Mouse (Mus musculus) granulocyte monocyte progenitor cell, adult 5-6 weeks (primary cell): ENCODE results near the gene Phf1. TPM values are rescaled to one million over a fixed set of nuclear protein-coding genes. Genes with fewer than 3 reads are reported as not detected.

ENCODE experiments used
- ATAC-seq: replicated peaks from 2 replicates; pipeline ENCODE4 v1.8.0; 2016; ENCODE audit warnings: mild to moderate bottlenecking, moderate TSS enrichment, inconsistent platforms; ENCODE audit not compliant: poor library complexity, severe bottlenecking
- total RNA-seq, 2 experiments: library from RNA; stranded (forward) in 1 of 2; stranded (reverse) in 1 of 2; fragments of 200-712, 200-1000 nt in 1 of 2; fragments of >200 nt in 1 of 2; fragmentation: Nextera tagmentation in 1 of 2; gene quantifications; 2 replicates each; pipeline ENCODE4 v1.2.3; 2014 to 2017

Phf1 gene
- total RNA-seq, 2 experiments from 2014 or later, result 1.4 to 3.4 TPM

- peak; percentile 45 for ATAC-seq
Observed at GRCm38 (mm10) chr17:26949051-26949577, 16.3 kb downstream of the Phf1 start.

GRCm38 (mm10) chr17:26949866-26950265, 17.0 kb downstream of the Phf1 start:
- ATAC-seq, result no peak

GRCm38 (mm10) chr17:26950560-26951288, 17.9 kb downstream of the Phf1 start:
- no peak for ATAC-seq

- peak; percentile 52; the same call in 1 of the 2 replicates for ATAC-seq
Observed at GRCm38 (mm10) chr17:26951406-26951805, 18.6 kb downstream of the Phf1 start.

- ATAC-seq, result no peak
Observed at GRCm38 (mm10) chr17:26951952-26952877, 19.4 kb downstream of the Phf1 start.

- no peak for ATAC-seq
Observed at GRCm38 (mm10) chr17:26953201-26953600, 20.3 kb downstream of the Phf1 start.

- no peak for ATAC-seq
Observed at GRCm38 (mm10) chr17:26953726-26954125, 20.9 kb downstream of the Phf1 start.

GRCm38 (mm10) chr17:26956309-26956708, 23.5 kb downstream of the Phf1 start:
- ATAC-seq, result no peak

- no peak for ATAC-seq
Observed at GRCm38 (mm10) chr17:26956895-26957294, 24.0 kb downstream of the Phf1 start.

GRCm38 (mm10) chr17:26957872-26958271, 25.0 kb downstream of the Phf1 start:
- no peak for ATAC-seq

- no peak for ATAC-seq
Observed at GRCm38 (mm10) chr17:26958880-26959279, 26.0 kb downstream of the Phf1 start.

GRCm38 (mm10) chr17:26959815-26960214, 27.0 kb downstream of the Phf1 start:
- no peak for ATAC-seq

- ATAC-seq, result no peak
Observed at GRCm38 (mm10) chr17:26961572-26962240, 28.9 kb downstream of the Phf1 start.

- no peak for ATAC-seq
Observed at GRCm38 (mm10) chr17:26966993-26967392, 34.1 kb downstream of the Phf1 start.

GRCm38 (mm10) chr17:26967477-26967876, 34.6 kb downstream of the Phf1 start:
- no peak for ATAC-seq

GRCm38 (mm10) chr17:26968200-26968611, 35.4 kb downstream of the Phf1 start:
- ATAC-seq, result no peak

- ATAC-seq, result no peak
Observed at GRCm38 (mm10) chr17:26969257-26969656, 36.4 kb downstream of the Phf1 start.

- no peak for ATAC-seq
Observed at GRCm38 (mm10) chr17:26970221-26970620, 37.4 kb downstream of the Phf1 start.

GRCm38 (mm10) chr17:26971247-26971905, 38.5 kb downstream of the Phf1 start:
- no peak for ATAC-seq

GRCm38 (mm10) chr17:26972107-26972506, 39.3 kb downstream of the Phf1 start:
- no peak for ATAC-seq
